Mouse (Mus musculus): Measurements from ENCODE around the gene Ccdc77. TPM values are rescaled to one million over a fixed set of nuclear protein-coding genes. Genes with fewer than 3 reads are reported as not detected.

The Ccdc77 gene
- total and polyA plus RNA-seq, 3 experiments: 18.2 to 25.2 (median 21.0) TPM

DNA sequence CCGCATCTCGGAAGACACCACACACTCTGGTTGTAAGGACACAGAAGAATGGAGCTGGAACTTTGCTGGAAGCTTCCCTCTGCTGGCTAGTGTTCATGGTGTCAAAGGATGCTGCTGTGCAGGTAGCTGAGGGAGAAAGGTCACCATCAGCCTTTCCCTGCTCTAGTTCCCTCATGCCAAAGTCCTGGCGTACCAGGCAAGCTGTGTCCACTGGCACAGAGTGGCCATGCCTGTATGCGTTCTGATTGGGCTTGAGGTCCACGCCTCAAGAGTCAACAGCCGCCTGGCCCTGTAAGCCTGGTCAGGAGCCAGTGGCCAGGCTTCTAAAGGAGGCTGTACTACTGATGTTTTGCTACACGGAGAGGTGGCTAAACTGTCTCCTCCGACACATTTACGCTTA lies 54.8 kb downstream of the Ccdc77 start:
- Histone ChIP-seq H3K4me1 (ENCODE audit: control insufficient read depth in 1 of 2, insufficient read depth in 2 of 2) (peaks cover 7 to 16% of the 10 kb centered on the region in 2 experiments), H3K9ac (ENCODE audit: insufficient read depth, low read depth) (no peak overlapping the region), H3K27me3 (replicated peaks) (no peaks in the 10 kb centered on the region), H3K4me3 (replicated peaks in 1 of 3; ENCODE audit: low read depth in 2 of 3, low read length in 2 of 3, poor library complexity in 1 of 3) (no peak overlapping the region), H3K36me3 (replicated peaks in 1 of 2; ENCODE audit: control insufficient read depth in 1 of 2, insufficient read depth in 1 of 2, low read length in 1 of 2) (no peaks in the 10 kb centered on the region), H3K9me3 (replicated peaks; ENCODE audit: low read length) (no peaks in the 10 kb centered on the region), H3K79me2 (replicated peaks; ENCODE audit: control insufficient read depth, extremely low read depth, insufficient read depth, poor library complexity, severe bottlenecking) (no peaks in the 10 kb centered on the region), H3K4me2 (ENCODE audit: insufficient read depth, low read depth, poor library complexity, severe bottlenecking) (no peak overlapping the region), H3K27ac (ENCODE audit: insufficient read depth, low read depth) (no peak overlapping the region)
- in situ Hi-C loops (cut with MboI; ENCODE audit: low pct_ligation_motif_present, low pct_unique_long_range_greater_than_20kb, low sequenced_read_pairs) (loop anchor here (5.0 to 25.0 kb wide), 3 partner anchors 82 to 822 kb away; partner anchors contain the start of gene Fbxl14), dilution Hi-C loops (cut with MboI; ENCODE audit: extremely low pct_ligation_motif_present, extremely low pct_unique_long_range_greater_than_20kb, low sequenced_read_pairs) (no loop called here)
- no peak for TF ChIP-seq HCFC1 (IDR thresholded peaks at IDR 0.05; ENCODE audit: low read depth, low read length)
- TF ChIP-seq POLR2A (IDR thresholded peaks at IDR 0.05; ENCODE audit: low read depth, low read length): no peak
- no peak for TF ChIP-seq RCOR1 (conservative IDR thresholded peaks at IDR 0.05; ENCODE audit: low read depth, low read length)
- no peak for TF ChIP-seq EP300 (IDR thresholded peaks at IDR 0.05; ENCODE audit: low read length)
- TF ChIP-seq TCF12 (IDR thresholded peaks at IDR 0.05; ENCODE audit: low read depth, low read length): no peak
- TF ChIP-seq MAFK (IDR thresholded peaks at IDR 0.05; ENCODE audit: insufficient replicate concordance, low read length): no peak
- no peak for TF ChIP-seq CHD2 (IDR thresholded peaks at IDR 0.05; ENCODE audit: low read length)
- TF ChIP-seq RAD21 (IDR thresholded peaks at IDR 0.05; ENCODE audit: low read depth, low read length): no peak
- no peak for TF ChIP-seq CHD1 (IDR thresholded peaks at IDR 0.05; ENCODE audit: low read depth, low read length)
- DNase-seq (ENCODE audit: extremely low read depth): no peak

DNA sequence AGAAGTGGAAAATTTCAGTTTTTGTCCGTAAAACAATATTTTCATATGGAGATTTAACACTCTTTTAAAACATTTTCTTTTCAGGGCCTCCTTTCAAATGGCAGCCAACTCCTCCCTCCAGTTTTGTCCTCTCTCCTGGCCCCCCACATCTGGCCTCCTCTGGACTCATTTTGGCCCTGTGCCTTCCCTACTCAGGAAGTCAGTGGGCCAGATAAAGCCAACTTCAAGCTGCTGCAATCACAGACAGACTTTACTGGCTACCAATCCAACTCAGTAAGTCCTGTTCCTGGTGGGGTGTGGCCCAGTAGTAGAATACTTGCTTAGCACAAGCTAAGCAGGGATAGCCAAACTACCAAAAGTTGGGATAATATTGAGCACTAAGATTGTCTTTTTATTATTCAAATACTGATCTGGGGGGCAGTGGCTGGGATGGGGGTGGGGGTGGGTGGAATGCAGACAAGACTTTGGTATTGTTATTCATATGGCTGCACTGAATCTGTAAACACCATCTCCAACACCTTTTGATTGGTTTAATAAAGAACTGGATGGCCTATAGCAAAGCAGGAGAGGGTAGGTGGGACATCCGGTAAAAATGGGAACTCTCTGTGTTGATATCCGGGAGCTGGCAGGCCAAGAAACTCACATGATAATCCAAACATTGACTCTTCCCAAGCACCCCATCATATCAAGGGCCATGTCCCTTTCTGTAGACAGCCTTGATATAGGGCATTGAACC lies 57.1 kb downstream of the Ccdc77 start:
- TF ChIP-seq E2F4 (IDR thresholded peaks at IDR 0.05; ENCODE audit: insufficient replicate concordance, low read depth, low read length) (no peak), IRF4 (IDR thresholded peaks at IDR 0.05; ENCODE audit: low read depth, low read length) (no peak), CHD2 (IDR thresholded peaks at IDR 0.05; ENCODE audit: low read length) (no peak), POLR2AphosphoS2 (IDR thresholded peaks at IDR 0.05; ENCODE audit: low read depth, low read length) (no peak), TBP (conservative IDR thresholded peaks at IDR 0.05; ENCODE audit: low read depth, low read length) (no peak), TCF12 (IDR thresholded peaks at IDR 0.05; ENCODE audit: low read depth, low read length) (no peak), MYC (IDR thresholded peaks at IDR 0.05; ENCODE audit: low read depth, low read length) (no peak)
- Histone ChIP-seq H3K27me3 (replicated peaks) (no peaks in the 10 kb centered on the region), H3K27ac (ENCODE audit: insufficient read depth, low read depth) (no peak overlapping the region), H3K4me2 (ENCODE audit: insufficient read depth, low read depth, poor library complexity, severe bottlenecking) (no peak overlapping the region), H3K4me3 (replicated peaks in 1 of 3; ENCODE audit: low read depth in 2 of 3, low read length in 2 of 3, poor library complexity in 1 of 3) (no peak overlapping the region), H3K9me3 (replicated peaks; ENCODE audit: low read length) (no peaks in the 10 kb centered on the region), H3K9ac (ENCODE audit: insufficient read depth, low read depth) (no peak overlapping the region), H3K79me2 (replicated peaks; ENCODE audit: control insufficient read depth, extremely low read depth, insufficient read depth, poor library complexity, severe bottlenecking) (no peaks in the 10 kb centered on the region), H3K36me3 (replicated peaks in 1 of 2; ENCODE audit: control insufficient read depth in 1 of 2, insufficient read depth in 1 of 2, low read length in 1 of 2) (no peaks in the 10 kb centered on the region), H3K4me1 (ENCODE audit: control insufficient read depth in 1 of 2, insufficient read depth in 2 of 2) (peaks cover 6 to 10% of the 10 kb centered on the region in 2 experiments)
- dilution Hi-C loops (cut with MboI; ENCODE audit: extremely low pct_ligation_motif_present, extremely low pct_unique_long_range_greater_than_20kb, low sequenced_read_pairs) (no loop called here), in situ Hi-C loops (cut with MboI; ENCODE audit: low pct_ligation_motif_present, low pct_unique_long_range_greater_than_20kb, low sequenced_read_pairs) (loop anchor here (5.0 to 25.0 kb wide), 3 partner anchors 80 to 820 kb away; partner anchors contain the start of gene Fbxl14)
- no peak for DNase-seq (ENCODE audit: extremely low read depth)
